Mouse (Mus musculus) embryonic facial prominence, embryonic 12.5 days (tissue): ENCODE measurements around the gene Gpc6. TPM values are rescaled to one million over a fixed set of nuclear protein-coding genes. Genes with fewer than 3 reads are reported as not detected.

Source experiments
- ATAC-seq: fragments of 200-750 bp; cut with Nextera tagmentation; 2 replicates; pipeline ENCODE4 v1.8.0; 2017; ENCODE audit not compliant: insufficient number of reproducible peaks, insufficient read depth, low FRiP score, low TSS enrichment
- H3K27ac ChIP-seq: fragments of 300-500 bp; sonication (generic); 2 replicates; pipeline ENCODE4 v1.5.1; 2016; ENCODE audit warnings: mild to moderate bottlenecking
- H3K27me3 ChIP-seq: fragments of 300-500 bp; sonication (generic); 2 replicates; pipeline ENCODE4 v1.6.1; 2016; ENCODE audit warnings: mild to moderate bottlenecking, moderate library complexity
- H3K36me3 ChIP-seq: fragments of 300-500 bp; sonication (generic); 2 replicates; pipeline ENCODE4 v1.6.1; 2016; ENCODE audit warnings: mild to moderate bottlenecking
- H3K4me1 ChIP-seq: fragments of 300-500 bp; sonication (generic); 2 replicates; pipeline ENCODE4 v1.6.1; 2016
- H3K4me2 ChIP-seq: fragments of 300-500 bp; sonication (generic); replicated peaks from 2 replicates; pipeline ENCODE4 v1.6.1; 2016; ENCODE audit warnings: mild to moderate bottlenecking, moderate library complexity
- H3K4me3 ChIP-seq: fragments of 300-500 bp; sonication (generic); 2 replicates; pipeline ENCODE4 v1.5.1; 2016; ENCODE audit warnings: mild to moderate bottlenecking
- H3K9ac ChIP-seq: fragments of 300-500 bp; sonication (generic); 2 replicates; pipeline ENCODE4 v1.6.1; 2016; ENCODE audit warnings: mild to moderate bottlenecking, moderate library complexity
- H3K9me3 ChIP-seq: fragments of 300-500 bp; sonication (generic); 2 replicates; pipeline ENCODE4 v1.6.1; 2016; ENCODE audit warnings: mild to moderate bottlenecking, moderate library complexity
- WGBS: fragments of 180-500 bp; shearing (Covaris S2); methylation state at CpG from one replicate; pipeline ENCODE4 v1.1.7; 2016; 5-methylcytosine and 5-hydroxymethylcytosine counted together
- polyA plus RNA-seq: library from polyadenylated mRNA; unstranded; fragments of >200 nt; fragmentation: Nextera tagmentation; extraction: Ambion mirVana; gene quantifications from 2 replicates; pipeline ENCODE4 v1.2.1, GENCODE M21; 2016

Gpc6 gene
- polyA plus RNA-seq, 1 experiment from 2014 or later = 76.9 TPM

DNA sequence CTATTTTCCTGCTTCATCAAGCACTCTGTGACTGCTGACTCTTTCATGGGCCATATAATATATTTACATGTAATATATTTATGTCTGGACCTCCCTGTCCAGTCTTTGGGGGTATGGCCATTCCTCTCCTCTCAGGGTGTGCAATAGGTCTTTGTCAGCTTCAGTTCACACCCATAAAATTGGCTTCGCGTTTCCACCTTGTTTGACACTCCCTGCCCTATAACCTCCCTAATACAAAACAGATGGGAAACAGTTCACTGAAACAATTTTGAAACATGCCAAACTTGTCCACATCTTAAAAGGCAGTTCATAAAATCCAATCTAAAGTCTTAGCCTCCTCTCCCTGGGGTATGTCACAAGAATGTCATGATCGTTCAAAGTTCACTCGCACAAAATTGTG, 415.4 kb downstream of the Gpc6 start:
- no peak overlapping the region for H3K27ac ChIP-seq
- no peak for ATAC-seq
- H3K4me1 ChIP-seq = peaks cover 6% of the 10 kb centered on the region; the same call in 1 of the 2 replicates
- no peak overlapping the region for H3K4me2 ChIP-seq
- H3K9ac ChIP-seq = no peak overlapping the region
- H3K4me3 ChIP-seq = no peak overlapping the region
- no peaks in the 10 kb centered on the region for H3K36me3 ChIP-seq
- WGBS = 27% methylated on average over 4 of the region's 4 CpGs
- H3K9me3 ChIP-seq = no peaks in the 10 kb centered on the region
- H3K27me3 ChIP-seq = no peaks in the 10 kb centered on the region

DNA sequence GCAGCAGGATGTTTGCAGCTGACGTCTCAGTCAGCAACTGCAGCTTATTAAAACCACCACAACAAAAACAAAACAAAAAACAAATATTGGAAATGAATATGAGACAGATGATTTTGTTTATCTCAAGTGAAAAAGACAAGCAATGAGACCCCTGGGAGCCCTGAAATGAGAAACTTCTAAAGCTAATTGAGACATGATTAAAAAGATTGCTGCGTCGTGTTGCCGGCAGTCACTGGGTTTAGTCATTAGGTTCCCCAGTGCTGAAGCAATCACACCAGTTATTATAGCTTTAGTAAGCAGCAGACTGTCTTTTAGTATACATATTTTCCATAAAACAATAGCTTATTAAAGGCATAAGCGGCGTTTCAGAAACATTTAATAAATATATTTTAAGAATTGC, 419.4 kb downstream of the Gpc6 start:
- no peak overlapping the region for H3K4me2 ChIP-seq
- 60% methylated on average over 6 of the region's 6 CpGs for WGBS
- no peak for ATAC-seq
- no peak overlapping the region for H3K27ac ChIP-seq
- H3K4me1 ChIP-seq = peaks cover 6% of the 10 kb centered on the region; the same call in 1 of the 2 replicates
- no peak overlapping the region for H3K9ac ChIP-seq
- no peaks in the 10 kb centered on the region for H3K9me3 ChIP-seq
- H3K4me3 ChIP-seq = no peak overlapping the region
- no peaks in the 10 kb centered on the region for H3K27me3 ChIP-seq
- H3K36me3 ChIP-seq = no peaks in the 10 kb centered on the region

DNA sequence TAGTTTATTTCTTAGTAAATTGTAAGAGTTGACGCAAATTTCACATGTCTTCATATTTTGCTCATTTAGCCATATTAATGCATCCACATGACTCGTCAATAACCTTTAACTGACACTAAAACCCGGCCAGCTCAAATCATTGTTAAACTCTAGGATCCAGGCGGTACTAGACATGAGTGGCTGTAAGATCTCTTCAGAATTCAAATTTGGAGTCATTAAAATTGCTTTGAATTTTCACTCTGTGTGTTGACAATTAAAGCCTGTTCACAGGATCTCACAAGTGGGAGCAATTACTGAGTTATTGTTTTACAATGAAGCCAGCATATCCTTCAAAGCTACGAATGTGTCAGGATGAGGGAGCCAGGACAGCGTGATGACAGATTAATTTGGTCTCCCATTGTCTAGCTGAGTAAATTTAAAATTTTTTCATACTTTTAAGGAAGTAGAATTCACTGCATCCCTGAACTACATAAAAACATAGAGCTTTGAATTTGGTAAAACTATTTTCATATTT, 421.3 kb downstream of the Gpc6 start:
- no peak overlapping the region for H3K4me3 ChIP-seq
- no peak overlapping the region for H3K27ac ChIP-seq
- peaks cover 3% of the 10 kb centered on the region; the same call in 1 of the 2 replicates for H3K36me3 ChIP-seq
- H3K27me3 ChIP-seq = no peaks in the 10 kb centered on the region
- no peak overlapping the region for H3K4me2 ChIP-seq
- no peaks in the 10 kb centered on the region for H3K9me3 ChIP-seq
- H3K4me1 ChIP-seq = no peaks in the 10 kb centered on the region
- 87% methylated on average over 6 of the region's 6 CpGs for WGBS
- H3K9ac ChIP-seq = no peak overlapping the region
- ATAC-seq = no peak

DNA sequence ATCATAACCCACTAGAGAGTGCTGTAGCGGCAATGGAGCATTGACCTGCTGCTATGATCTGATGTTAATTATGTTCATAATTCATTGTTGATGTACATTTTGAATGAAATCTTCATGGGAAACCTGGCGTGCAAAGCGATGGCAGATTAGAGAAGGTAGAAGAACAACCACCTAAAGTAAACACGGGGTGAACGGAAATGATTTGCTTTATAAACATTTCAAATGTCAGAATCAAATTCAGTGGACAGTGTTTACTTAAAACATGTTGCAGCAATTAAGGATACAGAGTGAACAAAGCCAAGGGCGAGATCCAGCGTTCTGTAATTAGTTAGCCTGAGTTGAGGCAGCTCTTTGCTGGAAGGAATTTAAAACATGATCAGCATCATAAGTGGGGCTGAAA, 426.2 kb downstream of the Gpc6 start:
- Histone ChIP-seq H3K4me1 (no peaks in the 10 kb centered on the region), H3K27ac (no peak overlapping the region), H3K9me3 (no peaks in the 10 kb centered on the region), H3K36me3 (peaks cover 3% of the 10 kb centered on the region; the same call in 1 of the 2 replicates), H3K9ac (no peak overlapping the region), H3K4me2 (no peak overlapping the region), H3K4me3 (no peak overlapping the region), H3K27me3 (no peaks in the 10 kb centered on the region)
- WGBS = 38% methylated on average over 7 of the region's 7 CpGs
- no peak for ATAC-seq

DNA sequence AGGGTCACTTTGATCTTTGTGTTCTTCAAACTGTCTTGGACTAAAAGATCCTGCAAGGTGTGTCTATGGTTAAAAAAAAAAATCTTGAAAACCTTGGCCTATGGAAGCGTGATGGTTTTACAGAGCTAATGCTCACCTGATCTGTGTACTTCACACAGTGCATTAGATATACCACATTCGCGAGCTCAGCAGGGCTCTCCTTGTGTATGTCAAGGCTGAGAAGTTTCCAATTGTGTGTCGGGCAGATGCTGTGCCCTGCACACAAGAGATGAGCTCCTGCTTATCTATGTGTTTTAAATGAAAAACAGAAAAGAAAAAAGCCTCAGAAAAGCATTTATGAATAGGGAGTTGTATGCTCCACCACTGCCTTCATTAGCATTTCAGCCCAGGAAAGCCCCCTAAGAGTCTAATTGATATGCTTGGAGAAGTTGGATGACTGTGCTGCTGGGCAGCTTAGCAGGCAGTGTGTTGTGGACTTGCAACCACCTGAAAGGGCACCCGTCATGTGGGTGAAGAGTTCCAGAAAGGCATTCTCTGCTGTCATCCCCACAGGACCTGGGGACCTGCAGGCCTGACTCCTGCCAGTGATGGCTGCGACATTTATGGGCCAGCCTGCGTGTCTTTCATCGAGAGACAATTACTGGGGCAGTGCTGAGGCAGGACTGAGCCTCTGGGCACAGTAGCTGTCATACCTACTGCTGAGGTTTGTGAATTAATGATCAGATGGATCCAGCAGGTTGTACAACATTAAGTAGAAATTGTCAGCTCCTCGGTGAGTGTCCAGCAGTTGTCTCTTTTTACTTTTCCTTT, 436.2 kb downstream of the Gpc6 start:
- no peak overlapping the region for H3K4me2 ChIP-seq
- H3K9me3 ChIP-seq = no peaks in the 10 kb centered on the region
- ATAC-seq = no peak

DNA sequence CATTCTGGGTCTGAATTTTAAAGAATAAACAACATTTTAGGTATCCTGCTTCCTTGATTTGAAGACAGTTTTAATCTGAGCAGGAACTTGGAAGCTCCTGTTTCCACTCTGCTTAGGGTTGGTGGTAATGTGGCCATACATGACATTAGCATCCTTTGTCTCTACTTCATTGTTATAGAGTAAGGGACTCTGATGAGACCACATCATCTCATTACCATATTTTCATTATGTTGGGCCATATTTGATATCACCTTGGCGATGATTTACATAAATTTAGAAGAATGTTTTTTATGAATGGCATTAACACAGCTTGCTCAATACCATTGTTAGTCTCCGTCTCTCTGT, 436.8 kb downstream of the Gpc6 start:
- H3K4me3 ChIP-seq = no peak overlapping the region
- ATAC-seq = no peak
- no peaks in the 10 kb centered on the region for H3K36me3 ChIP-seq
- H3K9ac ChIP-seq = no peak overlapping the region
- 92% methylated on average over 2 of the region's 2 CpGs for WGBS
- no peaks in the 10 kb centered on the region for H3K4me1 ChIP-seq
- no peaks in the 10 kb centered on the region for H3K9me3 ChIP-seq
- no peak overlapping the region for H3K27ac ChIP-seq
- H3K4me2 ChIP-seq = no peak overlapping the region
- H3K27me3 ChIP-seq = no peaks in the 10 kb centered on the region

More for the DNA sequence above, 436.2 kb downstream of the Gpc6 start:
- Histone ChIP-seq H3K36me3 (no peaks in the 10 kb centered on the region), H3K27ac (no peak overlapping the region), H3K4me3 (no peak overlapping the region), H3K9ac (no peak overlapping the region), H3K27me3 (no peaks in the 10 kb centered on the region), H3K4me1 (no peaks in the 10 kb centered on the region)
- 72% methylated on average over 9 of the region's 9 CpGs for WGBS

DNA sequence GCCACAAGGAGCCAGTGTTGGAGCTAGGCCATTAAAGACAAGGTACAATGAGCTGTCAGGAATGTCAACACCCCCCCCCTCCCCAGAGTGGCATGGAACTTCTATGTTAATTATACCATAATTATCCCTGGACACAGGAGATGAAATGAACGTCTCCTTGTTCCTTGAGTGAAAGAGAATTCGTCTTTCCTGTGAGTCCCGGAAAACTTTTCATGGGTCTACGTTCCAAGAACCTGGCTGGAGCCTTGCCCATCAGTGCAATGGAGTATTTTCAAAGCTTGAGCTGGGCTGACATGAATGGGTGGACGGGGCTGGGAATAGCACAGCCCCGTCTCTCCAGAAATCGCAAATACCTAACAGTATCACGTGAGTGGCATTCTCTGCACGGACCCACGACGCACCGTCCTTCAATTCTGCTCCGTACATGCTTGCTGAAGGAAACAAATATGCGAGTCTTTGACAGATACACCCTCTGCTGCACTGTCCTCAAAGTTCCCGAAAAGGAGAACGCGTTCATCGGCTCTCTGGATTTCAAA, 444.3 kb downstream of the Gpc6 start:
- no peak for ATAC-seq
- H3K4me3 ChIP-seq = no peak overlapping the region
- no peak overlapping the region for H3K27ac ChIP-seq
- no peaks in the 10 kb centered on the region for H3K9me3 ChIP-seq
- H3K36me3 ChIP-seq = no peaks in the 10 kb centered on the region
- 86% methylated on average over 18 of the region's 18 CpGs for WGBS
- H3K27me3 ChIP-seq = no peaks in the 10 kb centered on the region
- H3K4me1 ChIP-seq = no peaks in the 10 kb centered on the region; the same call in 1 of the 2 replicates
- no peak overlapping the region for H3K4me2 ChIP-seq
- H3K9ac ChIP-seq = no peak overlapping the region

DNA sequence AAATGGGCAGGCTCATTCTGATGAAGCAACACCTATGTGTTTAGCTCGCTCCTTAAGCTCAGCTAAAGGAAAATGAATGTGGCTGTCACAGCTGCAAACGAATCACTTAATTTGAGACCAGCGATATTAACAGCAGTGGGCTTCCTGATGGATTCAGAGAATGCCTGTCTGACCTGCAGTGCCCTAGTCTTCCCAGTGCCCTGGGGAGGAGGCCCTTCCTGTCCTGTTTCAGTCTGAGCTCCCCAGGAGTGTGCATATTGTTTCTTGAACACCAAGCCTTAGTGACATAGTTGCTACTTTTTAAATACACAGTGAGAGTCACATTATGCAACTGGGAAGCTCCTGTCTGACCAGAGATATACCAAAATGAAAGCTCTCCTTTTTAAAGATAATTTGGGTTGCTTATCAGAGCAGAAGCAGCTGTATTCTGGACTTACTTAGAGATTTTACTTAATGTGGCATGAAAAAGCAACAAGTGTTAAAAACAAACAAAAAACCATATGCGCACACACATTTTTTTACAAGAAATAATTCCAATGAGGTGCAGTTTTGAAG, 451.8 kb downstream of the Gpc6 start:
- Histone ChIP-seq H3K4me1 (peaks cover 7% of the 10 kb centered on the region; the same call in 1 of the 2 replicates), H3K4me2 (no peak overlapping the region), H3K9ac (no peak overlapping the region), H3K4me3 (no peak overlapping the region), H3K27ac (no peak overlapping the region), H3K36me3 (no peaks in the 10 kb centered on the region), H3K27me3 (no peaks in the 10 kb centered on the region), H3K9me3 (no peaks in the 10 kb centered on the region)
- 44% methylated on average over 4 of the region's 4 CpGs for WGBS
- no peak for ATAC-seq

DNA sequence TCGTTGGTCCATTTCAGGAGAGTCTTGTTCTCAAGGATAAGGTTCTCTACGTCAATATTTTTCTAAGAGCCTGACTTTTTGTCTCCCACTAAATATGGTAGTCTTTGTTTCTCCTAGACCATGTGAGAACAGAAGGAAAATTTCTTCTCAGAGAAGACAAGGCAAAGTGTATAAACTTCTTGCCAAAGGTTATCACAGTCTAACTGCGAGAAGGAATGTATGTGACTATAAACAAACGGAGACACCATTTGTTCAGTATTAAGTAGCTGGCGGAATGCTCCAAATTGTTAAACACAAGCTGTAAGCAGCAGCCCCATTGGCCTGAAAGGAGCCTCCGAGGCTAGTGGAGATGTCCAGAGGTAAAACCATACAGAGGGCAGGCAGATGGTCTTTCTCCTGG, 454.9 kb downstream of the Gpc6 start:
- Histone ChIP-seq H3K4me2 (no peak overlapping the region), H3K27ac (0 out of 2 replicates have a peak overlapping the region, but pooled peaks have one; percentile 11), H3K27me3 (no peaks in the 10 kb centered on the region), H3K4me3 (no peak overlapping the region), H3K4me1 (peaks cover 7% of the 10 kb centered on the region; the same call in 1 of the 2 replicates), H3K9me3 (no peaks in the 10 kb centered on the region), H3K9ac (no peak overlapping the region), H3K36me3 (no peaks in the 10 kb centered on the region)
- no peak for ATAC-seq
- 67% methylated on average over 6 of the region's 6 CpGs for WGBS

DNA sequence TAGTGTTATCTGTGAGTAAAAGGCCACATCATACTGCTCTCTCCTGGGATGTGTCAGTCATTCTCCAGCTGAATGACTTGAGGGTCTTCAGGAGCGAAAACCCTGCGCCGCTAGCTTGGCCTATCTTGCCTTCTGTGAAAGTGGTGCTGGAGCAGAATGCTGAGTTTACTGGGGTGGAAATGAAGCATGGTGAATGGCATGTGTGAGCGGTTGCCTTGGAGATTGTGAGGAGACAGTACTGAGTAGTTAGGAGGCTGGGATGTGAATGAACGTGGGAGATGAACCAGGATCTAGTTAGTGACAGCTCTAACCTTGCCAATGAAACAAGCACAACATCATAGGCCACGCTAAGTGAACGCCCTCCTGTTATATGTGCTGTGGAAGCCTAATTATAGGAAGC, 458.1 kb downstream of the Gpc6 start:
- Histone ChIP-seq H3K4me3 (no peak overlapping the region), H3K27ac (no peak overlapping the region), H3K36me3 (no peaks in the 10 kb centered on the region), H3K4me2 (no peak overlapping the region), H3K9ac (no peak overlapping the region), H3K9me3 (no peaks in the 10 kb centered on the region), H3K4me1 (peaks cover 4% of the 10 kb centered on the region; the same call in 1 of the 2 replicates), H3K27me3 (no peaks in the 10 kb centered on the region)
- no peak for ATAC-seq
- WGBS = 86% methylated on average over 7 of the region's 7 CpGs

DNA sequence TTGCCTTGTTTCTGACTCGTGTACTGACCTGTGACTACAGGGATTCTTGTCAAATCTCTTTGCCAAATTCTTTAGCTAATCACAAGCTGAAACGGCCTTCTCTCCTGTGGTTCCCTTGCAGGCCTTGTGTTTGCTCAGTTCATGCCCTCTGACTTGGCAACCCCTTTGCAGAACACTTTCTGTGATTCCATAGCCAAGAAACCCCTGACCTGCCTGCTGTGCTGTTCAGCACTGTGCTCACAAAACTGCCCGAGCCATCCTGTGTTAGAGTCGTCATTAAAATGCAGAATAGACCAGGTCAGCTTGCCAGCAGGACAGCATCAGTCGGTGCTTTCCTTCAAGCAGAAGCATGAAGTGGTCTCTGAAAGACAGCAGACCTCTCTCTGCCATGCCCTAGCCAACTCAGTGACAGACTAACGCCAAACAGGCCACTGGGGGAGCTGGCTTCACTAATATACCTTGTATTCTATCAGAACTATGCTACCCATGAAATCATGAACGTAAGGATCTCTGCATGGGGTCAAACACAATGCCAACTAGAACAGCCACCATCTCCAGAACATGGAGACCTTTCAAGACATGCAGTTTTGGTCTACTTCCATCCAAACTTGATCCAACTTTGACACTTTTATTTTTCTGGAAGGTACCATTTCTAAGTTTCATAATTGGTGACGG, 459.1 kb downstream of the Gpc6 start:
- Histone ChIP-seq H3K36me3 (no peaks in the 10 kb centered on the region), H3K9me3 (no peaks in the 10 kb centered on the region), H3K4me3 (no peak overlapping the region), H3K4me2 (no peak overlapping the region), H3K4me1 (no peaks in the 10 kb centered on the region), H3K27ac (no peak overlapping the region), H3K27me3 (no peaks in the 10 kb centered on the region), H3K9ac (no peak overlapping the region)
- 61% methylated on average over 8 of the region's 8 CpGs for WGBS
- ATAC-seq = no peak
